Mouse (Mus musculus): ENCODE data around the gene Nup107. TPM values are rescaled to one million over a fixed set of nuclear protein-coding genes. Genes with fewer than 3 reads are reported as not detected.
A peak's percentile ranks its signal among the peaks of the same experiment; 100 is the strongest.
"Not testable (repeated sequence)": the region's sequence is repeated elsewhere in the genome, so short reads cannot be mapped to it uniquely, and the experiment has no call there.

The Nup107 gene
- polyA plus RNA-seq, 1 experiment from 2014 or later, result 50.8 TPM

GRCm38 (mm10) chr10:117747711-117748110, 44.8 kb downstream of the Nup107 start:
- no peak for ATAC-seq (ENCODE audit: insufficient number of reproducible peaks, low FRiP score, low TSS enrichment, low read depth)
- Histone ChIP-seq H3K27ac (replicated peaks) (no peak overlapping the region), H3K4me2 (replicated peaks) (no peak overlapping the region), H3K9me3 (replicated peaks) (no peaks in the 10 kb centered on the region), H3K4me3 (replicated peaks) (no peak overlapping the region), H3K9ac (no peak overlapping the region), H3K4me1 (peaks cover 8% of the 10 kb centered on the region), H3K36me3 (peaks cover 32% of the 10 kb centered on the region), H3K27me3 (no peaks in the 10 kb centered on the region)
- 80% methylated on average over 7 of the region's 7 CpGs for WGBS

DNA sequence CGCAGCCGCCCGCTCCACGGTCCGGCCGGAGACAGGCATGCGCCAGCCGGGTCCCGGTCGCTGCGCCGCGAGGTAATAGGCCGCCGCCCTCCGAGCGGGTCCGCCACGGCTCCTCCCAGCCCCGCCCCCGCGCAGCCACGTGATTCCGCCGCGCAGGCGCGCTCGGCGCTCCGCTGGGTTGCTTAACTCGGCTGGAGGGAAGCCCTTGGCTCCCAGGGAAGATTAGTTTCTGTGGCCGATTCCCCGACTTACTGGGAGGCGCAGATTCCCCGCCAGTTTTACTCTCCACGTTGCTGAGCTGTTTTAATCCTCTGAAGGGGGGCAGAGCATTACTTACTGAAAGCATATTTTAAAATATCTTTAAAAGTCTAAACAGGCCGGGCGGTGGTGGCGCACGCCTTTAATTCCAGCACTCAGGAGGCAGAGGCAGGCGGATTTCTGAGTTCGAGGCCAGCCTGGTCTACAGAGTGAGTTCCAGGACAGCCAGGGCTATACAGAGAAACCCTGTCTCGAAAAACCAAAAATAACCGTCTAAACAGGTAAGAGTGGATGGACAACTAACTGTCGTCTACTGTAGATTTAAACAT, 46.1 kb downstream of the Nup107 start, which contains the start of gene Slc35e3:
Gene Slc35e3 (minus strand): TSS at position 69 of the 587 bp plus-strand sequence.
- Histone ChIP-seq H3K4me2 (replicated peaks) (peak within 1 kb of the TSS; percentile 80), H3K27ac (replicated peaks) (peak within 1 kb of the TSS; percentile 84), H3K36me3 (peaks cover 24% of the 10 kb centered on the region), H3K27me3 (no peaks in the 10 kb centered on the region), H3K4me3 (replicated peaks) (peak within 1 kb of the TSS; percentile 52), H3K9me3 (replicated peaks) (no peaks in the 10 kb centered on the region), H3K9ac (peak within 1 kb of the TSS; percentile 47), H3K4me1 (peaks cover 8% of the 10 kb centered on the region)
- ATAC-seq (ENCODE audit: insufficient number of reproducible peaks, low FRiP score, low TSS enrichment, low read depth), result peak; percentile 94
- WGBS, result 13% methylated on average over 46 of the region's 46 CpGs

GRCm38 (mm10) chr10:117745570-117746296, 46.8 kb downstream of the Nup107 start:
- WGBS, result 0% methylated on average over 20 of the region's 46 CpGs

DNA sequence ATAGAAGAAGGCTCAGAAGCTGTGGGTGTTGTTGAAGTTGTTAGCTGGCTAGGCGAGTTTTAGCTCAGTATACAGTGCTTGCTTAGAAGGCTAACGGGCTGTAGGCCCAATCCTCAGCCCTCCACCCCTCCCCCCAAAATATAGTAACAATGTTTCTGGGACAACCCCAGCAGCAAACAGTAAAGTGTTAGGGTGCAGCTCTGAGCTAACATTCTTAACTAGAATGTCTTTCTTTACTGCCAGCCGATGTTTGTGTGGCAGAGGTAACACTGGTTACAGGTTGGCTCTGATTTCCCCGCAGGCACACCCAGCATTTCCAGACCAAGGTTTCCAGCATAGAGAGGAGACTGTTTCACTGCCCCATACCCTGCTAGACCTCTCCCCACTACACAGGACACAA, 48.6 kb downstream of the Nup107 start:
- Histone ChIP-seq H3K9ac (no peak overlapping the region), H3K27ac (replicated peaks) (peak overlapping the region; percentile 30), H3K4me2 (replicated peaks) (no peak overlapping the region), H3K27me3 (no peaks in the 10 kb centered on the region), H3K9me3 (replicated peaks) (no peaks in the 10 kb centered on the region), H3K36me3 (peaks cover 20% of the 10 kb centered on the region), H3K4me3 (replicated peaks) (no peak overlapping the region), H3K4me1 (peaks cover 8% of the 10 kb centered on the region)
- ATAC-seq (ENCODE audit: insufficient number of reproducible peaks, low FRiP score, low TSS enrichment, low read depth), result no peak
- 79% methylated on average over 4 of the region's 4 CpGs for WGBS

More at GRCm38 (mm10) chr10:117745570-117746296, 46.8 kb downstream of the Nup107 start:
- H3K9me3 ChIP-seq (replicated peaks); H3K4me1 ChIP-seq; H3K27me3 ChIP-seq: not testable (repeated sequence)
- ATAC-seq (ENCODE audit: insufficient number of reproducible peaks, low FRiP score, low TSS enrichment, low read depth), result 0 out of 2 replicates have a peak, but pooled peaks have one; percentile 31
- H3K9ac ChIP-seq, result peak overlapping the region; percentile 47
- peak overlapping the region; percentile 52 for H3K4me3 ChIP-seq (replicated peaks)
- peak overlapping the region; percentile 80 for H3K4me2 ChIP-seq (replicated peaks)
- peaks cover 19% of the 10 kb centered on the region for H3K36me3 ChIP-seq
- H3K27ac ChIP-seq (replicated peaks), result peak overlapping the region; percentile 84; the same call in 1 of the 2 replicates

DNA sequence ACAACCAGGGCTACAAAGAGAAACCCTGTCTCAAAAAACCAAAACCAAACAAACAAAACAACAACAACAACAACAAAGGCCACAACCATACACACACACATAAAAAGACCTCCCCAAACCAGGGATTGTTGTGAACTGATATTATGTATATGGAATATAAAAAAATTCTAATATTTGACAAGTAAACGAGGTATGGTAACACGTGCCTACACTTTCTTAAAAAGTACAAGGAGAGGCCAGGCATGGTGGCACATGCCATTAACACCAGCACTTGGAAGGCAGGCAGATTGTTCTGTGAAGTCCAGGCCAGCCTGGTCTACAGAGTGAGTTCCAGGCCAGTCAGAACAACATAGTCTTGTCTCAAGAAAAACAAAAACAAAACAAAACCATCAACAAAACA, 49.3 kb downstream of the Nup107 start:
- ATAC-seq (ENCODE audit: insufficient number of reproducible peaks, low FRiP score, low TSS enrichment, low read depth), result no peak
- Histone ChIP-seq H3K4me3 (replicated peaks) (no peak overlapping the region), H3K4me1 (peaks cover 8% of the 10 kb centered on the region), H3K27ac (replicated peaks) (peak overlapping the region; percentile 30; the same call in 1 of the 2 replicates), H3K9me3 (replicated peaks) (no peaks in the 10 kb centered on the region), H3K4me2 (replicated peaks) (no peak overlapping the region), H3K36me3 (peaks cover 21% of the 10 kb centered on the region), H3K27me3 (no peaks in the 10 kb centered on the region), H3K9ac (no peak overlapping the region)
- 85% methylated on average over 2 of the region's 2 CpGs for WGBS

DNA sequence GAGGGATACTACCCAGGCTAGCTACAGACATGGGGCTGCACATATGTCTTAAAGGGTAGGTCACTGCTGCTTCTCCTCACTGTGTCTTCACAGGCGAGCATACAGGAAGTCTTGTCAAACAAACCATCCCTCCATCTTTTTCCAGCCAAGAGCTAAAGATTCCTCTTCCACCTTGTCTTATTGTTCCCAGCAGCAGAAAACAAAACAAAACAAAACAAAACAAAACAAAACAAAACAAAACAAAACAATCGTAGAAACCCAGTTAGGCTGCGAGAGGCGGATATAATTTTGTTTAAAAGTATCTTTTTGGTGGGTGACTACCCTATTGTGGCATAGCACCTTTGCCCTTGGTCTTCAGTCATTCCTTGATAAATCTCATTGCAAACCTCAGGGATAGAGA, 49.9 kb downstream of the Nup107 start:
- H3K4me1 ChIP-seq, result peaks cover 8% of the 10 kb centered on the region
- H3K9me3 ChIP-seq (replicated peaks), result no peaks in the 10 kb centered on the region
- H3K4me3 ChIP-seq (replicated peaks), result no peak overlapping the region
- no peaks in the 10 kb centered on the region for H3K27me3 ChIP-seq
- H3K36me3 ChIP-seq, result peaks cover 27% of the 10 kb centered on the region
- whole genome bisulfite sequencing, result 93% methylated on average over 4 of the region's 4 CpGs
- ATAC-seq (ENCODE audit: insufficient number of reproducible peaks, low FRiP score, low TSS enrichment, low read depth), result no peak
- no peak overlapping the region for H3K4me2 ChIP-seq (replicated peaks)
- H3K27ac ChIP-seq (replicated peaks), result no peak overlapping the region
- H3K9ac ChIP-seq, result no peak overlapping the region

DNA sequence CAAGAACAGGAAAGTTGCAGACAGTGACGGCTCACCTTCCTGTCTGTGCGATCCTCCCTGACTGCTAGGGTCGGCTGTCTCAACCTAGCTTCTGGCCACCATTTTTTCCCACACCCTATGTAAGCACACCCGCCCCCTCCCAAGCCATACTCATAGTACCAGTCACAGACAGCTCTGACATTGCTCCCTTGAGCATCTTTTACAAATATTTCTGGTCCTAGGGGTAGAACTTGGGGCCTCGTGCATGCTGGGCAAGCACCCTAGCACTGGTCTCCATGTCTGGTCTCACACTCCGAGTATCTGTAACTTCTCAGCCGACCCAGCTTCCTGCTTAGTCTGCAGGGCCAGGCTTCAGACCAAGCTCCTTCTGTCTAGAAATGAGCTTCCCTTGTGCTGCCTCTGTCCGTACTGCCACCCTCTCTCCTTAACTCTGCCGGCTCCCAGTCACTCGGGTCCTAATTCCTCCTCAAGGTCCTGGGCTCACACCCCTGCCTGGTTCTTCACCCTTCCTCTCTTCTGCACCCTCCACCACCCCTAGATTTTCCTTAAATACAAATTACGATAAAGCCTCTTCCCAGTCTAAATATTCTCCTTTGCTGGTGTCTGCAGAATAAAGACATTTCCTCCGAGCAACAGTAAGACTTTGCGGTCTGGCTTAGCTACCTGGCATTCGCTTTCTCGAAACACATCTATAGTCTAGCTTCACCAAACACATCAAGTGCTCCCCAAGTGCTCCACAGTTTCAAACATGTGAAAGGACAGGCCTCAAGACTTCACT, 50.6 kb downstream of the Nup107 start:
- peaks cover 8% of the 10 kb centered on the region for H3K4me1 ChIP-seq
- H3K9me3 ChIP-seq (replicated peaks), result no peaks in the 10 kb centered on the region
- ATAC-seq (ENCODE audit: insufficient number of reproducible peaks, low FRiP score, low TSS enrichment, low read depth), result no peak
- H3K4me3 ChIP-seq (replicated peaks), result no peak overlapping the region
- peaks cover 34% of the 10 kb centered on the region for H3K36me3 ChIP-seq
- no peak overlapping the region for H3K9ac ChIP-seq
- H3K27me3 ChIP-seq, result no peaks in the 10 kb centered on the region
- H3K4me2 ChIP-seq (replicated peaks), result no peak overlapping the region; the same call in 1 of the 2 replicates
- whole genome bisulfite sequencing, result 66% methylated on average over 15 of the region's 15 CpGs
- H3K27ac ChIP-seq (replicated peaks), result peak overlapping the region; percentile 72

- no peak overlapping the region for H3K9ac ChIP-seq
- peak overlapping the region; percentile 72; the same call in 1 of the 2 replicates for H3K27ac ChIP-seq (replicated peaks)
- H3K4me1 ChIP-seq, result peaks cover 8% of the 10 kb centered on the region
- H3K4me3 ChIP-seq (replicated peaks), result no peak overlapping the region
- H3K9me3 ChIP-seq (replicated peaks), result no peaks in the 10 kb centered on the region
- H3K27me3 ChIP-seq, result no peaks in the 10 kb centered on the region
- no peak overlapping the region for H3K4me2 ChIP-seq (replicated peaks)
- WGBS, result 80% methylated on average over 9 of the region's 9 CpGs
- H3K36me3 ChIP-seq, result peaks cover 43% of the 10 kb centered on the region
- ATAC-seq (ENCODE audit: insufficient number of reproducible peaks, low FRiP score, low TSS enrichment, low read depth), result no peak
Measured at GRCm38 (mm10) chr10:117740921-117741320, 51.6 kb downstream of the Nup107 start.

- ATAC-seq (ENCODE audit: insufficient number of reproducible peaks, low FRiP score, low TSS enrichment, low read depth), result no peak
- Histone ChIP-seq H3K4me1 (peaks cover 5% of the 10 kb centered on the region), H3K36me3 (peaks cover 43% of the 10 kb centered on the region), H3K27ac (replicated peaks) (no peak overlapping the region), H3K27me3 (no peaks in the 10 kb centered on the region), H3K4me2 (replicated peaks) (no peak overlapping the region), H3K9me3 (replicated peaks) (no peaks in the 10 kb centered on the region), H3K4me3 (replicated peaks) (no peak overlapping the region), H3K9ac (no peak overlapping the region)
- 96% methylated on average over 10 of the region's 10 CpGs for WGBS
Measured at GRCm38 (mm10) chr10:117740171-117740570, 52.3 kb downstream of the Nup107 start.

GRCm38 (mm10) chr10:117739648-117739948, 52.9 kb downstream of the Nup107 start:
- Histone ChIP-seq H3K36me3 (peaks cover 43% of the 10 kb centered on the region), H3K9ac (no peak overlapping the region), H3K4me3 (replicated peaks) (no peak overlapping the region), H3K4me1 (no peaks in the 10 kb centered on the region), H3K27me3 (no peaks in the 10 kb centered on the region), H3K27ac (replicated peaks) (no peak overlapping the region), H3K4me2 (replicated peaks) (no peak overlapping the region), H3K9me3 (replicated peaks) (no peaks in the 10 kb centered on the region)
- WGBS, result 94% methylated on average over 6 of the region's 6 CpGs
- no peak for ATAC-seq (ENCODE audit: insufficient number of reproducible peaks, low FRiP score, low TSS enrichment, low read depth)

DNA sequence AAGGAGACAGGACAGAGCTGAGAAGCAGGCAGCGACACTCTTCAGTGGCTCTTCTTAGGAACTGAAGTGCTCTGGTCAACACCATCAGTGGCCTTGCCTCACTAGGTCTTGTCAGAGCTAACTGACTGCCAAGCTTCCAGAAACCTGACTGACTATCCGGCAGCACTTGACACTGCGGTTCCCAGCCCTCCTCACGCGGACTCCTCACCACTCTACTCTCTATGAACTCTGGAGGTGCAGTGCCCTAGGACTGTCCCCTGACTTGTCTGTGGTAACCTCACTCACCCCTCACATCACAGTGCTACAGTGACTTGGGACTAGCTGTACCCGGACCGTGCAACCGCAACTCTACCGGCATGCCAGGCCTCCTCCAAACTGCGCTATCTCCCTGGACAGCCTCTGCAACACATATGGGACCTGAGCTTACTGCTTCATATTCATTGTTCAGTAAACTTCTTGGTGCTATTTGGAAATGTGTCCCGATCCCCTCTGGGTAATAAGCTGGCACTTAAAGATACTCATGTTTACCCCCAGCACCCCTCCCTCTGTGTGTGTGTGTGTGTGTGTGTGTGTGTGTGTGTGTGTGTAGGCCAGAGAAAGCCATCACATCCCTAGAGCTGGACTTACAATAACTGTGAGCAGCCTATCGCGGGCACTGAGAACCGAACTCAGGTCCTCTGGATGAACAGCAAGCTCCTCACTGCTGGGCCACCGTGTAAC, 53.4 kb downstream of the Nup107 start:
- ATAC-seq (ENCODE audit: insufficient number of reproducible peaks, low FRiP score, low TSS enrichment, low read depth), result no peak
- 91% methylated on average over 15 of the region's 15 CpGs for WGBS
- H3K36me3 ChIP-seq, result peaks cover 43% of the 10 kb centered on the region

More for the DNA sequence above, 53.4 kb downstream of the Nup107 start:
- Histone ChIP-seq H3K27ac (replicated peaks) (no peak overlapping the region), H3K27me3 (no peaks in the 10 kb centered on the region), H3K9me3 (replicated peaks) (no peaks in the 10 kb centered on the region), H3K9ac (no peak overlapping the region), H3K4me3 (replicated peaks) (no peak overlapping the region), H3K4me1 (no peaks in the 10 kb centered on the region), H3K4me2 (replicated peaks) (no peak overlapping the region)

Data from embryonic facial prominence, embryonic 15.5 days (tissue).